Mouse (Mus musculus) left cerebral cortex, postnatal 25 days (tissue): ENCODE data around the gene Macf1. TPM values are rescaled to one million over a fixed set of nuclear protein-coding genes. Genes with fewer than 3 reads are reported as not detected.
A peak's percentile ranks its signal among the peaks of the same experiment; 100 is the strongest.
"Not testable (repeated sequence)": the region's sequence is repeated elsewhere in the genome, so short reads cannot be mapped to it uniquely, and the experiment has no call there.

Experiments used
- DNase-seq, 2 experiments: peaks; one replicate each; pipeline ENCODE4 v3.0.0; 2022; ENCODE audit warnings: low spot score in 2 of 2, mixed read lengths in 1 of 2
- intact Hi-C: fragments of 180-260 bp; cut with DNase I; formaldehyde crosslinking; loops from one replicate; pipeline ENCODE4 v1.15.1; 2025
- total RNA-seq, 2 experiments: library from RNA; stranded (reverse); gene quantifications; 2 replicates each; pipeline ENCODE4 v1.2.3; 2021

Gene Macf1
- total RNA-seq, 2 experiments from 2014 or later = 202 to 222 TPM

DNA sequence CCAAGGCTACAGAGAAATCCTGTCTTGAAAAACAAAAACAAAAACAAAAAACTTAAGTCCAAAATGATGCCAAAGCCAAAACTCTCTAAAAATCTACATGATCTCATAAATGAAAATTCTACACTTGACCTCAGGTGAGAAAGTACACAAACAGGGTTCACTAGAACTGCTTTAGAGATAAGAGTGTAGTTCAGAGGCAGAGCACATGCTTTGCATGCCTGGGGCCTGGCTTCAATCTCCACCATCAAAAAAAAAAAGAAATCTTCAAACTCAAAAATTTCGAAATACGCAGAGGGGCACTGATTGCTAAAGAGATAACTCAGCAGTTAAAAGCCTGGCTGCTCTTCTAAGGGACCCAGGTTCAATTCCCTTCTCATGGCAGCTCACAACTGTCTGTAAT lies 37.1 kb downstream of the Macf1 start:
- intact Hi-C loops = no loop called here
- DNase-seq = no peak

- intact Hi-C loops = no loop called here
- no peak for DNase-seq
Observed at GRCm38 (mm10) chr4:123645246-123645845, 38.8 kb downstream of the Macf1 start.

- no peak for DNase-seq
- intact Hi-C loops = no loop called here
Observed at GRCm38 (mm10) chr4:123643561-123643960, 40.6 kb downstream of the Macf1 start.

DNA sequence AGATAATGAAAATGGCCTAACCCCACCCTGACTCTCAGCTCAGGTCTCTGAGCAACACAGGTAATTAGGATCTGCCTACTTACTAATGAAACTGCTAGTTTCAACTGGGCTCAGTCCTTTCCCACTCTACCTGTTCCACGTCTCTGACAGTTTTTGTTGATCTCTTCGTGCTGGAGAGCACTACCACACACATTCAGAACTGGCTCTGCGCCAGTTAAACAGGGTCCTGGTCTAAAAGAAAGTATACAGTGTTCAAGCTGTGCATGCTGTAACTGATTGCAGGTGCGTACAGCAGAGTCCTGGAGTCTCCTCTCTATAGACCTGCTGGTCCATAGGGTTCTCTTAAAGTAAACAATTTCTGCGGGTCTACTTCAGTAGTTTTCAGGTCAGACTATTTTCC lies 41.3 kb downstream of the Macf1 start:
- no peak for DNase-seq
- intact Hi-C loops = no loop called here

DNA sequence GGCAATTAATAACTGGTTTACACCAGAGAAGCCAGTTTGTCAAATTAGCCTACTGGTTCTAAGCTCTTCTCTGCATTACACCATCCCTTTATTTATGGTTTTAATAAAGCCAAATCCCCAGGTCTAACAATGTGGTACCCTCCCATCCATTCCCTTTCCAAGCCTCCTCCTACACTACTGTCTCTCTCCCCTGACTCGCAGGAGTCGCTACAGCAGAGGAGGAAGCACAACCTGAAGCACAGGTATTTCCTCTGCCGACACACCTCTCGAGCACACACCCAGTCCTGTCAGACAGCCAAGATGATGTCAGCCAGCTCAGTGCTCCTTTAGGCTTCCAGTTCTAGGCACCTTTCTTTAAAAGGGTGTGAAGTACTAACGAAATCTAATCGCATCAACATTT lies 47.0 kb downstream of the Macf1 start:
- DNase-seq = no peak

DNA sequence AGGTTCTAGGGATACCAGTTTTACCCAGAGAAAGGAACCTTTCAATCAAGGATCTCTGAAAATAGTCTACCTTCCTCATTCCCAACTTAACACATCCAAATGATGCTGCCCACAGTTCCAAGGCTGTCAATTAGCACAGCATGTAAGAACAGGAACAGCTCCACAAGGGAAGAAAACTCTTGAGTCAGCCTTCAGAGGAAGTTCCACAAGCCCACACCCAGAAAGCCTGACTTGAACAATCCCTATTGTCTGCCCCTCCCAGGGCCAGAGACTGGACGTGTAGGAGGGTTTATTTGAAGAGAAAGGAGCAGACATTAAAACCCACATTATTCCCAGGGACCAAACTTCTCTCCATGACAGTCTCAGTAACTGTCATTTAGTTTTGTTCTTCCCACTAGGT lies 48.7 kb downstream of the Macf1 start:
- intact Hi-C loops = no loop called here
- DNase-seq = peak in 1 of 2 experiments; percentile 55

More for the DNA sequence above, 47.0 kb downstream of the Macf1 start:
- intact Hi-C loops = no loop called here

DNA sequence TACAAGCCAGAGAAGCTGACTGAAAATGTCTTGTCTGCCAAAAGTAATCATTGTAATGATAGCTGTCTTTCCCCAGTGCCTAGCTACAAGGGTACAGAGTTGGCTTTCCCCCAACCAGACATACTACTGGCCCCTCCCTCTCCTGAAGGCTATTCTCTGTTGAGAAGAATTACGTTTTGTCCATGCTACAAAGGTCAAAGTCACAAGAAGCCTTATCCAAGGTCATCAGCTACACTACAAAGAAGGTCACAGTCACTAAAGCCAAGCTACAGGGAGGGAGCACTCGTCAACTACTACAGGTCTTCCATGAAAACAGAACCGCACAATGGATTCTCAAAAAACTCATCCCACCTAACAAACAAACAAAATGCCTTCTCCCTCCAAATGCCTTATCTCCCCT lies 49.7 kb downstream of the Macf1 start:
- no peak for DNase-seq
- intact Hi-C loops = no loop called here

DNA sequence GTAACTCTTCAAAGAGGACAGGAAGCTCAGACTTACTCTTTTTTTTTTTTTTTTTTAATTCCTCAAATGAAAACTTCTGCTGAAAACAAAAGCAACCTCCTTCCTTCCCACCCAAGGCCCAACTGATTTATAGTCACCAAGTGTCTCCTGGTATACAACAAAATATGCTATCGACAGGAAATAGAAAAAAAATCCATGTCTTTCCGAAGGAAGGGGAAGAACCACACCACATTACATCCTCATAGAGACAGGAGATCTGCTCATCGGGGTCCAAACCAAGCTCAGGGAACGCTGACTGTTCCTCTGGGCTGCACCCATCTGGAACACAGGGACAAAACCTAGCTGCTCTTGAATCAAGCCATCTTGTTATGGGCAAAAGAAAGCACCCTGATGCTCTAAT lies 50.3 kb downstream of the Macf1 start:
- DNase-seq = no peak
- intact Hi-C loops = no loop called here

- DNase-seq = peak in 1 of 2 experiments; percentile 30
- intact Hi-C loops = no loop called here
Observed at GRCm38 (mm10) chr4:123633370-123633769, 50.8 kb downstream of the Macf1 start.

GRCm38 (mm10) chr4:123632116-123632515 lies 52.0 kb downstream of the Macf1 start:
- intact Hi-C loops, DNase-seq: not testable (repeated sequence)

GRCm38 (mm10) chr4:123631654-123632053 lies 52.5 kb downstream of the Macf1 start:
- intact Hi-C loops = no loop called here
- DNase-seq = no peak

DNA sequence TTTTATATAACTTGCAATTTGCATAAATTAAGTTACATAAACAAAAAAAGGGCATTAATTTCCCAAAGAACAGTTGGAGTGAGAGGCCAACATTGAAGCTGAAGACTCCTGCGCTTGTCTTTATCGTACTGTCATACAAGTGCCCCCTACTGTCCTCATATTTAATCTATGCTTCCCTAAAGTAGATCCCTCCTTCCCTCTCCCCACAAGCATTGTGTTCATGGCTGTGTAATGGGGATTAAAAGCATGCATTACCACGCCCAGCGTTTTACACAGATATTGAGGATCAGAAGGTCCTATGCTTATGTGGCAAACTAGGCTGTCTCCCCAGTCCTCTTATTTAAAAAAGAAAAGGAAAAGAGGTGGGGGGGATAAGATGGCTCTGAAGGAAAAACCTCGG lies 56.5 kb downstream of the Macf1 start:
- intact Hi-C loops = loop anchor here (5.0 kb wide), 1 partner anchor 35 kb away; no protein-coding TSS in a partner anchor
- peak in 1 of 2 experiments; percentile 30 for DNase-seq

DNA sequence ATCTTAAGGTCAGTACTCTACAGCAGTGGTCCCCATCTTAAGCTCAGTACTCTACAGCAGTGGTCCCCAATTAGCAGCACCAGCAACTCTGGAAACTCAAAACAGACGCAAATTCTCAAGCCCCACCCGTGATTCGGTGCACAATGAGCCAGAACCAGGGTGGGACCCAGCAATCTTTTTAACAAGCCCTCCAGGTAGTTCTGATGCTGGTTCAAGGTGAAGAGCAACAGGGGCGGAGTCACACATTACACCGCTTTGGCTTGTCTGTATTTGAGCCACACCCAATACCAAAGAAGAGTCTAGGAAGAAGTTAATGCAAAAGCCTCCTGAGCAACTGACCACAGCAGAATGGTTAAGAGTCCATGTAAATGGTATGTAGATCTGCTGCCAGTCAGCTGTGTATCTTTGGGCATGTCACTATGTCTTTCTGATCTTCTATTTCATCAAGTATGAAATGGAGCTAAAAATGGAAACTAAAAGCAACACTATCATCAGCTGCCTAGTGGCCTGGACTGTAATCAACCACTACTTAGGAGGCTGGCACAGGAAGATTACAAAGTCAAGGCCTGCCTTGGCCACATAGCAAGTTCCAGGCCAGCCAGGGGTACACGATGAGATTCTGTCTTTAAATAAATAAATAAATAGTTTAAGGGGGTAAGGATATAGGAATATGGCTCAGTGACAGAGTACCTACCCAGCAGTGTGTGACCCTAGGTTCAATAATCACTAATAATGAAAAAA lies 58.7 kb downstream of the Macf1 start:
- intact Hi-C loops = loop anchor here (5.0 kb wide), 1 partner anchor 33 kb away; no protein-coding TSS in a partner anchor
- no peak for DNase-seq

GRCm38 (mm10) chr4:123624438-123624837 lies 59.7 kb downstream of the Macf1 start:
- no peak for DNase-seq
- intact Hi-C loops = no loop called here

GRCm38 (mm10) chr4:123623742-123624151 lies 60.4 kb downstream of the Macf1 start:
- DNase-seq = peak in 1 of 2 experiments; percentile 35
- intact Hi-C loops = no loop called here

DNA sequence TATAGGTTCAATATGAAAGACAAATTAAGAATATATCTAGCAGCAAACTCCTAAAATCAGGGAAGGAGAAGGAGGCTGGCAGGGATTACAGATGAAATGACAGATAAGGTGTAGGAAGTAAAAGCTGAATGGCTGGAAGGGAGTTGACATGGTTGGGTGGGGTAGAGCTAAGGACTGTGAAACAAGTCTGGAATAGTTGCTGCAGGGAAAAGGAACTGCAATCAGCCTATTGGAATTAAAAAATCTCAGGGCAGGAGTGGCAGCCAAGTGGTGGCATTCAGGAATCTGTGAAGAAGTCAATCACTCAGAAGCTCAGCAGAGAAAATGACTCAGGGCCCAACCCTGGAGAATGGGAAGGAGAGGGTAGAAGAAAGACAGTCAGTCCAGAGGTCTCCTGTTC lies 62.4 kb downstream of the Macf1 start:
- intact Hi-C loops = no loop called here
- no peak for DNase-seq

DNA sequence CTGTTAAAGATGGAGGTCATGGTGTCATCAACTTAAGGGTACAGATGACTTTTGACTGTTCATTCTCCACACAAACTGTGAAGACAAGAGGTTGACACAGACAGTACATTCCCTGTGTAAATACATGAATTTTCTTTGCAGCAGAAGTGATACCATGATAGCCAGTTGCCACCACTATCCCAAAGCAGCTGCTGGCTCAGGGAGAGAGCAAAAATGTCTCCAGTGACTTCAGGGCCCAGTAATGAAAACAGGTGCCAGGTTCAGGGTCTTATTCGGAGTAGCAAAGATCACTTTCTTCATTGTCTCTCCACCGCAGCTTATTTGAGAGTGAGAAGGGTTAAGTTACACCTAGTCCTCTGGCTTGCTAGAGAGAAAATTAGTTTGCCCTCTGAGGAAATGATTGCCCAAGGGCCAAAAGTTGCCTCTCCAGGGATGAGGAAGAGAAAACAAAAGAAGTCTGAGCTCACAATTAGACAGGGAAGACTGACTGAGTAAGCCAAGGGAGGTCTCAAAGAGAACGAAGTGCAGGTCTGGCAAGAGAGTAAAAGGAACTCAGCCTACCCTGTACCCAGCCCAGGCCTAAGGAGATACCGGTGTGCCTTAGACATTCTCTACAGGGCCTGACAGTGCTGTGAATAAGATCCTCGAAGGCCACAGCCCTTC lies 66.3 kb downstream of the Macf1 start:
- intact Hi-C loops = no loop called here
- DNase-seq = no peak

GRCm38 (mm10) chr4:123616971-123617370 lies 67.2 kb downstream of the Macf1 start:
- intact Hi-C loops = no loop called here
- DNase-seq = peak in 1 of 2 experiments; percentile 74

DNA sequence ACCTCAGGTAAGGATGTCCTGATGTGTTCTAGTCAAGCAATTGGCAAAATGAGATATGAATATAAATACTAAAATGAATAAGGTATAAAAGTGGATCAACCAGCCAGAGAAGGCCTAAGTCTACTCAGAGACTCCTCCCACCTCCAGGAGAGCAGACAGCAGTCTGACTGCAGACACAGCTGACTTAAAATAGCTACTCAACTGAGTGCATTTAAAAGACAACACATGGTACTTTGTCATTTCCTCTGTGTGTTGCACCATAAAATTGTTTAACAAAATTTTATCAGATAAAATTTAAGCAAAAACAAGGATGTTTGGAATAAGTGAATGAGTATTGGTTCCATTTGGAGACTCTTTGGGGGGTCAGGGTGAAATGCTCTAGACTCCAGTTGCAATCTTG lies 67.7 kb downstream of the Macf1 start:
- intact Hi-C loops = no loop called here
- DNase-seq = peak in 1 of 2 experiments; percentile 63

GRCm38 (mm10) chr4:123613309-123613947 lies 70.7 kb downstream of the Macf1 start:
- intact Hi-C loops = no loop called here

More at GRCm38 (mm10) chr4:123613309-123613947, 70.7 kb downstream of the Macf1 start:
- DNase-seq = no peak
